Mouse (Mus musculus): ENCODE results near the gene Mre11a. TPM values are rescaled to one million over a fixed set of nuclear protein-coding genes. Genes with fewer than 3 reads are reported as not detected.

Mre11a gene
- polyA plus RNA-seq, 1 experiment from 2014 or later: 17.3 TPM

GRCm38 (mm10) chr9:14805714-14806113, 21.3 kb downstream of the Mre11a start:
- H3K36me3 ChIP-seq (ENCODE audit: control insufficient read depth, insufficient read depth, low read length): peaks cover 8% of the 10 kb centered on the region
- WGBS: 85% methylated on average over 2 of the region's 2 CpGs
- H3K9ac ChIP-seq (ENCODE audit: low read depth, low read length): no peak overlapping the region

GRCm38 (mm10) chr9:14806786-14807185, 22.3 kb downstream of the Mre11a start:
- Histone ChIP-seq H3K4me2 (ENCODE audit: low read depth, low read length) (no peak overlapping the region), H3K9me3 (ENCODE audit: control insufficient read depth, low read length) (no peaks in the 10 kb centered on the region), H3K27me3 (replicated peaks; ENCODE audit: control insufficient read depth, insufficient read depth, low read length) (no peaks in the 10 kb centered on the region), H3K4me3 (ENCODE audit: low read length) (no peak overlapping the region), H3K4me1 (ENCODE audit: control insufficient read depth, insufficient read depth, low read length) (no peaks in the 10 kb centered on the region), H3K36me3 (ENCODE audit: control insufficient read depth, insufficient read depth, low read length) (peaks cover 8% of the 10 kb centered on the region), H3K9ac (ENCODE audit: low read depth, low read length) (no peak overlapping the region), H3K27ac (ENCODE audit: low read length) (no peak overlapping the region)
- 100% methylated on average over 1 of the region's 1 CpGs for WGBS
- no peak for ATAC-seq

More at GRCm38 (mm10) chr9:14805714-14806113, 21.3 kb downstream of the Mre11a start:
- Histone ChIP-seq H3K27ac (ENCODE audit: low read length) (no peak overlapping the region), H3K4me2 (ENCODE audit: low read depth, low read length) (no peak overlapping the region), H3K9me3 (ENCODE audit: control insufficient read depth, low read length) (no peaks in the 10 kb centered on the region), H3K4me1 (ENCODE audit: control insufficient read depth, insufficient read depth, low read length) (no peaks in the 10 kb centered on the region), H3K27me3 (replicated peaks; ENCODE audit: control insufficient read depth, insufficient read depth, low read length) (no peaks in the 10 kb centered on the region), H3K4me3 (ENCODE audit: low read length) (no peak overlapping the region)
- no peak for ATAC-seq

DNA sequence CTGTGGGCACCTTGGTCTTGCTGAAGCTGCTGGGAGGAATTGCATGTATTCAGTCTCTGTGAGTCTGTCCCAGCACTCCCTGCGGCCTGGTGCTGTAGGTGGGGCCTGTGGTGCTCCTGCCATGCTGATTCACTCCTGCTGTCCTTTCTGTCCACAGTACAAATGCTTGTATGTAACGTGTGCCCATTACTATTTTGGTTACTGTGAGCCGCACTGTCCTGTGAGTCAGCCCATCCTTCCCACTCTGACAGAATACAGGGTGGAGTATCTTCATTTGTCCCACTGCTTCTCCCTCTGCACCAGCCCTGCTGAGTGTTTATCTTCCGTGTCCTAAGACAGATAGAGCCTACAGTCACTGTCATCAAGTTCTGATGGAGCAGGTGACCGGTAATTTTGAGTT, 25.7 kb downstream of the Mre11a start:
- Histone ChIP-seq H3K27ac (ENCODE audit: low read length) (no peak overlapping the region), H3K4me2 (ENCODE audit: low read depth, low read length) (no peak overlapping the region), H3K9ac (ENCODE audit: low read depth, low read length) (no peak overlapping the region), H3K36me3 (ENCODE audit: control insufficient read depth, insufficient read depth, low read length) (peaks cover 8% of the 10 kb centered on the region), H3K4me3 (ENCODE audit: low read length) (no peak overlapping the region), H3K4me1 (ENCODE audit: control insufficient read depth, insufficient read depth, low read length) (no peaks in the 10 kb centered on the region), H3K9me3 (ENCODE audit: control insufficient read depth, low read length) (no peaks in the 10 kb centered on the region), H3K27me3 (replicated peaks; ENCODE audit: control insufficient read depth, insufficient read depth, low read length) (no peaks in the 10 kb centered on the region)
- ATAC-seq: no peak
- 93% methylated on average over 5 of the region's 5 CpGs for WGBS

DNA sequence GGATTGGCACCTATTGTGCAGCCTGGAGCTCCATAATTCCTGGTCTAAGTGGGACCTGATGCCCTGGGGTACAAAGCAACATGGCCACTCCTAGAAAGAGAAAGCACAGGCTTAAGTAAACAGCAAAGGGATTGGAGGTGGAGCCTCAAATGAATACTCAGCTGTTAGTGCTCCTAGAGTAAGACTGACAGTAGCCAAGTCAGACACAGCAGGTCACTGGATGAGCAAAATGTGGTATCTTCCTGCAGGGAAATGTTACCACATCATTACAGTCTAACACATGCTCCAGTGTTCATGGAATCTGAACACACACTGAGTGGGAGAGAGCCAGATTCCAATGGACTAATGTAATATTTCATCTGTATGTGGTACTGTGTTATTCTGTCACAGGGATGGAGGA, 36.9 kb downstream of the Mre11a start:
- Histone ChIP-seq H3K4me2 (ENCODE audit: low read depth, low read length) (no peak overlapping the region), H3K4me3 (ENCODE audit: low read length) (no peak overlapping the region), H3K27me3 (replicated peaks; ENCODE audit: control insufficient read depth, insufficient read depth, low read length) (no peaks in the 10 kb centered on the region), H3K9ac (ENCODE audit: low read depth, low read length) (no peak overlapping the region), H3K9me3 (ENCODE audit: control insufficient read depth, low read length) (no peaks in the 10 kb centered on the region), H3K36me3 (ENCODE audit: control insufficient read depth, insufficient read depth, low read length) (peaks cover 7% of the 10 kb centered on the region), H3K4me1 (ENCODE audit: control insufficient read depth, insufficient read depth, low read length) (no peaks in the 10 kb centered on the region), H3K27ac (ENCODE audit: low read length) (no peak overlapping the region)
- no peak for ATAC-seq

DNA sequence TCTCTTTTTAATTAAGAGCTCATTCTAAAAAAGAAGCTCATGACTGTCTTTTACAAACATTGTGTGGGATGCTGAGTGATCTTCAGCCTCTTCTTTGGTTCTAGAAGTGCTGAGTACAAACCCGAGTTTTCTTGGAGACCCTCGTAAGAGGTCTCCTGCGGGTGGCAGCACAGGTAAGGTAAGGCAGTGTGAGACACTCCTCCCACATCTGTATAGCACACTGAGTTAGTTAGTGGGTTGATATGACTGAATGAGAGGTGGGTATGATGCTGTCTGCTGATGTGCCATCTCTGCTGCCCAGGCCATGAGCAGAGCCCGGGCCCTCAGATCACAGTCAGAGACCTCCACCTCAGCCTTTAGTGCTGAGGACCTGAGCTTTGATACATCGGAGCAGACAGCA, 40.4 kb downstream of the Mre11a start:
- H3K9ac ChIP-seq (ENCODE audit: low read depth, low read length): no peak overlapping the region
- no peak overlapping the region for H3K4me3 ChIP-seq (ENCODE audit: low read length)
- H3K4me1 ChIP-seq (ENCODE audit: control insufficient read depth, insufficient read depth, low read length): no peaks in the 10 kb centered on the region
- 88% methylated on average over 5 of the region's 5 CpGs for WGBS
- H3K9me3 ChIP-seq (ENCODE audit: control insufficient read depth, low read length): no peaks in the 10 kb centered on the region
- no peaks in the 10 kb centered on the region for H3K27me3 ChIP-seq (replicated peaks; ENCODE audit: control insufficient read depth, insufficient read depth, low read length)
- H3K4me2 ChIP-seq (ENCODE audit: low read depth, low read length): no peak overlapping the region
- ATAC-seq: no peak
- no peak overlapping the region for H3K27ac ChIP-seq (ENCODE audit: low read length)
- no peaks in the 10 kb centered on the region; the same call in 1 of the 2 replicates for H3K36me3 ChIP-seq (ENCODE audit: control insufficient read depth, insufficient read depth, low read length)

- Histone ChIP-seq H3K36me3 (ENCODE audit: control insufficient read depth, insufficient read depth, low read length) (no peaks in the 10 kb centered on the region), H3K27me3 (replicated peaks; ENCODE audit: control insufficient read depth, insufficient read depth, low read length) (no peaks in the 10 kb centered on the region), H3K9me3 (ENCODE audit: control insufficient read depth, low read length) (no peaks in the 10 kb centered on the region), H3K9ac (ENCODE audit: low read depth, low read length) (no peak overlapping the region), H3K4me1 (ENCODE audit: control insufficient read depth, insufficient read depth, low read length) (no peaks in the 10 kb centered on the region), H3K4me2 (ENCODE audit: low read depth, low read length) (no peak overlapping the region), H3K27ac (ENCODE audit: low read length) (no peak overlapping the region; the same call in 1 of the 2 replicates), H3K4me3 (ENCODE audit: low read length) (no peak overlapping the region)
- no peak for ATAC-seq
- WGBS: 70% methylated on average over 2 of the region's 2 CpGs
Observed at GRCm38 (mm10) chr9:14827875-14828274, 43.4 kb downstream of the Mre11a start.

GRCm38 (mm10) chr9:14832046-14832445, 47.6 kb downstream of the Mre11a start:
- Histone ChIP-seq H3K9me3 (ENCODE audit: control insufficient read depth, low read length) (no peaks in the 10 kb centered on the region), H3K36me3 (ENCODE audit: control insufficient read depth, insufficient read depth, low read length) (peaks cover 7% of the 10 kb centered on the region; the same call in 1 of the 2 replicates)

DNA sequence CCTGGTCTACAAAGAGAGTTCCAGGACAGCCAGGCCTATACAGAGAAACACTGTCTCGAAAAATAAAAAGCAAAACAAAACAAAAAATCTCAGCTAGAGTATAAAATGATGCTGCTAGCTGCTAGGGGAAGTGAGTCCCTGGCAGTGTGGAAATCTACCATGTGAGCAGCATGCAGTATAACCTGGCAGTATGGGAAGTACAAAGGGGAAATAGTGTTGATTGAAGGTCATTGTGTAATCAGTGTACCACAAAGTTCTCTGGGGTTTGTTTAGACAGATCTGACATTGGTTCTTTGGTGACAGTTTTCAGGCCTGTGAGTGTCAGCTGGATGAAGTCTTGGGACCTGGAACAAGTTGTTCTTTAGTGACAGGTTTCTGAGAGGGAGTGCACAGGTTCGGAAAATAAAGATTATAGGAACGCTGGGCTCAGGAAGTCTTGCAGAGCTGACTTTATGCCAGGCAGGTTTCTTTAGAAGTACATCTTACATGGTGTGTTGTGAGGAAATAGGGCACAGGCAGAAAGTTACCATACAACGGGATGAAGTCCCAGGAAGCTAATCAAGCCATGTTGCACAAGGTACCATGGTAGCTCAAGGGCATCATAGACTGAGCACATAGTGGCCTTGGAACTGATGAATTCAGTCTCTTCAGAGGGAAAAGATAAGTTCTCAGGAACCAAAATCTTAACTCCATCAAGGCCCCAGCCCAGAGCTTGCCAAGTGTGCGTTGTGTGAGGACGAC, 51.1 kb downstream of the Mre11a start:
- Histone ChIP-seq H3K27me3 (replicated peaks; ENCODE audit: control insufficient read depth, insufficient read depth, low read length) (no peaks in the 10 kb centered on the region), H3K27ac (ENCODE audit: low read length) (no peak overlapping the region), H3K4me1 (ENCODE audit: control insufficient read depth, insufficient read depth, low read length) (0 out of 2 replicates have a peak, but pooled peaks cover 2% of the 10 kb centered on the region), H3K4me3 (ENCODE audit: low read length) (no peak overlapping the region), H3K9me3 (ENCODE audit: control insufficient read depth, low read length) (no peaks in the 10 kb centered on the region), H3K9ac (ENCODE audit: low read depth, low read length) (no peak overlapping the region), H3K36me3 (ENCODE audit: control insufficient read depth, insufficient read depth, low read length) (peaks cover 7% of the 10 kb centered on the region; the same call in 1 of the 2 replicates), H3K4me2 (ENCODE audit: low read depth, low read length) (no peak overlapping the region)
- 90% methylated on average over 6 of the region's 6 CpGs for WGBS
- ATAC-seq: 0 out of 2 replicates have a peak, but pooled peaks have one; percentile 26

More at GRCm38 (mm10) chr9:14832046-14832445, 47.6 kb downstream of the Mre11a start:
- H3K4me1 ChIP-seq (ENCODE audit: control insufficient read depth, insufficient read depth, low read length): no peaks in the 10 kb centered on the region
- H3K27me3 ChIP-seq (replicated peaks; ENCODE audit: control insufficient read depth, insufficient read depth, low read length): no peaks in the 10 kb centered on the region
- H3K27ac ChIP-seq (ENCODE audit: low read length): no peak overlapping the region
- 85% methylated on average over 5 of the region's 5 CpGs for WGBS
- H3K4me2 ChIP-seq (ENCODE audit: low read depth, low read length): no peak overlapping the region
- H3K9ac ChIP-seq (ENCODE audit: low read depth, low read length): no peak overlapping the region
- no peak overlapping the region for H3K4me3 ChIP-seq (ENCODE audit: low read length)
- ATAC-seq: no peak

DNA sequence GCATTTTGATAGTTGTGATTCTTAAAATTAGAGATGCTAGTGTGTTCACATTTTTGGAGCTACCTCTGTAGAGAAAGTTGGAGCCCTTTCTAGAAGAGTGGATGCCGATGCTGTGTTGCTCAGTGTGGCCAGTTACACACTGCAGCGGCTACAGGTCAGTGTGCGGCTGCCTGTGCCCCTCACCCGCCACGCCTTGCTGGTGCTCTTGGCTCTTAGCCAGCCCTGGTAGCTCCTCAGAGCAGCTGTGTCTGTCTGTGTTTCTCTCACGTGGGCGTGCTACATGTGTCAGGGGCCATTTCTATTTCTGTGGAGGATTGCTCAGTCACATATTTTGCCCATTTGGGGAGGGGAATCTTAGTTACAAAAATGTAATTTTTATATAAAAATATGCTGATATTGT, 55.1 kb downstream of the Mre11a start:
- Histone ChIP-seq H3K9ac (ENCODE audit: low read depth, low read length) (no peak overlapping the region), H3K4me2 (ENCODE audit: low read depth, low read length) (no peak overlapping the region), H3K27ac (ENCODE audit: low read length) (no peak overlapping the region), H3K9me3 (ENCODE audit: control insufficient read depth, low read length) (no peaks in the 10 kb centered on the region), H3K27me3 (replicated peaks; ENCODE audit: control insufficient read depth, insufficient read depth, low read length) (no peaks in the 10 kb centered on the region), H3K36me3 (ENCODE audit: control insufficient read depth, insufficient read depth, low read length) (no peaks in the 10 kb centered on the region; the same call in 1 of the 2 replicates), H3K4me1 (ENCODE audit: control insufficient read depth, insufficient read depth, low read length) (0 out of 2 replicates have a peak, but pooled peaks cover 2% of the 10 kb centered on the region), H3K4me3 (ENCODE audit: low read length) (no peak overlapping the region)
- 34% methylated on average over 7 of the region's 7 CpGs for WGBS
- ATAC-seq: peak; percentile 79
